Mouse (Mus musculus) CD8-positive naive resting alpha-beta T cell, adult 57 days (primary cell): ENCODE results near the gene Trappc3. TPM values are rescaled to one million over a fixed set of nuclear protein-coding genes. Genes with fewer than 3 reads are reported as not detected.

Source experiments
- total RNA-seq: library from RNA; stranded (reverse); gene quantifications from one replicate; pipeline ENCODE4 v1.2.4, GENCODE M21; 2023

Trappc3 gene
- 31.5 TPM for total RNA-seq

DNA sequence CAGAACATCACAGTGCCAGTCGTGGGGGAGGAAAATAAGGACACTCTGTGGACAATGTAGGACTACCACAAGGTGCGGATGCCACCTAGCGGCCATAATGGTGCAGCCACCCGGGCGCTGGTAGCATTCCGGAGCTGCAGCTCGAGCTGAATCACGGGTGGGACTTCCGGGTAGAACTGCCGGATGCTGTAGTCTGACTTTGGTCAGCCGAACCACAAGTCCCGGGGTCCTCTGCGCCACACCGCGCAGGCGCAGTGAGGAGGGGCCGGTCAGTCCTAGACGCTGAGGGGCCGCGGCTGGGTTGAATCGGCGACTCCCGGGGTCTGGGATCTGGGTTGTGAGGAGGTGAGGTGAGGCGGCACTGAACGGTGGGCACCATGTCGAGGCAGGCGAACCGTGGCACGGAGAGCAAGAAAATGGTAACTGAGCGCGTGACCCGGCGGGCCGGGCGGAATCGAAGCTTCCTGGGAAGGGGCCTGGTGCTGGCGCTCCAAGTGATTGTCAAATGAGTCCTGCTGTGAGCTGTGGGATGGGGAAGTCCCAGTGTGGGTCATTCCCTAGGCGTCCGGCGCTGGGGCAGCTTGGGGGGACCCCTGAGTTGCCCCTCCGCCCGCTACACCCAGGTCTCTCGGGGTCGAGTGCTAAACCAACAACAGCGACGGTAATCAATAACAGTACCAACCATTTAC, at the start of gene Trappc3:
TSS of gene Trappc3 (plus strand) at position 207 of the 689 bp plus-strand sequence.

DNA sequence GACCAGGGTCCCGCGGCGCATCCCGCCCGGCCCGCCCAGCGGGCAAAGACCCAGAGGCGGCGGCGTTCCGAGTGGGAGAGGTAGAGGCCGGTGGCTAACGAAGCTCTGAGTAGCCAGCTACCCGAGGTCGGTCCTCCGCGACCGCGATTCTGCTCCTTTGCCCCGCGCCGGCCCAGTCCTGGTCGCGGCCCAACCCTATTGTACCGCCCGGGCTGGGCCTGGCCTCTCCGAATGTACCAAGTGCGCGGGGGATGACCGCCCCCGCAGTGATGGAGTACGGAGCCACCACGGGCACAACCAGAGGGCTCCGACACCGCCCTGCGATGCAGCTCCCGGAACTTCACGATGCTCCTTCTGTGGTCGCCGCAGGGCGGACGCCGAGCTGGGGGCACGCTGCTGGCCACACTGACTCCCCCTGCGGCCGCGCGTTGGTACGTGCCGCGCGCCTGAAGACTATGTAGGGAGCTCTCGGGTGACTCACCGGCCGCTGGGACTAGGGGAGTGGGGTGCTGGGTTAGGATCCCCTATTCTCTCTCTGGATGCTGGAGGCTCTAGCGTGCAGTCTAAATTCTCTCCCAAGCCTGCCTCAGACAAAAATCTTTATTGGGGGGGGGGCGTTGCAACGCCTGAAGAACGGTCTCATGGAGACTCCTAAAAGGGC, 5.9 kb upstream of the Trappc3 start, which contains the start of gene Map7d1:
TSS of gene Map7d1 (minus strand) at position 213 of the 661 bp plus-strand sequence.

DNA sequence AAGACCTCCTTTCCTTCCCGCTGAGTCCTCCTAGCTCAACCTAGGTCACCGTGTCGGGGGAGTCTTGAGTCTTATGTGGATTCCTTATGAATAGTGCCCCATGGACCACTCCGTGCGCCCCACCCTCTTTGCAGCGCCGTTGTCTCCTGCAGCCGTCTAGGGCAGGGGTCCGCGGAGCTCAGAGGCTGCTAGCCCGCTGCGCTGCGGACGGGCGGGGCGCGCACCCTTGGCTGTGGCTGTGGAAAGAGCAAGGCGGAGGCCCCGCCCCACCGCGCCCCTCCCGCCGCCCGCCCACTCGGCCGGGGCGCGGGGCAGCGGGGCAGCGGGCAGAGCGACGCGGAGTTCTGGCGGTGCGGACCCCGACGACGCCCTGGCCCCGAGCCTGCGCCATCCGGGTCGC, 24.4 kb downstream of the Trappc3 start, which contains the start of gene Col8a2:
TSS of gene Col8a2 (plus strand) at position 302 of the 400 bp plus-strand sequence.

DNA sequence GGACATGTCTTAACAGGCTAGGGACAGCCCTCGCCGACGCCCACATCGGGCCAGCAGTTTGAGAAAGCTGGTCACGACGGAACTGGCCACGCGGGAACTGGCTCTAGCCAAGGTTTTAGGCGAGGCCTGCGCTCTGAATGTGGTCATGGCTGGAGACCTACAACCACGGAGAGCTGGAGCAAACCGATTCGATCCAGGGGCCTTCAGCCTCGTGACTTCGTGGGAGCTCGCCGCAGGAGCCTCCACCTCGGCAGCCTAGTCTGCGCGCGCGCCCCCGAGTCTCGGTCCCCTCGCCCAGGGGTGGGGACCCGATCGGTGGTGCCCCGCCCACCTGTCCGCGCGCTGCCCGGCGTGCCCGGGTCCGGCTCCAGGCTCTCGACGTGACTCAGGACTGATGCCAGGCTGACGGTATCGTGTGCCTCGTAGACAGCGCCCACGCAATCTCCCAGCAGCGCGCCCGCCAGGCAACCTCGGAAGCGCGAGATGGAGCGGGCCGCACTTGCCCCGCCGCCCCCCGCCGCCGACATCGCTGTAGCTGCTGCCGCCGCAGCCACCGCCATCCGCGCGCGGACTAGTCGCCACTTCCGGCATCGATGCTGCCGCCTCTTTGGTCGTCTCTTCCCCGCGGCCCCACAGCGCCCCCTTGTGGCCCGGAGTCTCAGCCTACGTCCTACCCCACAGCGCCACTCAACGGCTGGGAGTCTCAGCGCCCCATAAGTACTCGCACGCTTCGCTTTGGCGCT, 59.2 kb downstream of the Trappc3 start, which contains the start of gene Adprhl2:
TSS of gene Adprhl2 (minus strand) at position 593 of the 743 bp plus-strand sequence.

DNA sequence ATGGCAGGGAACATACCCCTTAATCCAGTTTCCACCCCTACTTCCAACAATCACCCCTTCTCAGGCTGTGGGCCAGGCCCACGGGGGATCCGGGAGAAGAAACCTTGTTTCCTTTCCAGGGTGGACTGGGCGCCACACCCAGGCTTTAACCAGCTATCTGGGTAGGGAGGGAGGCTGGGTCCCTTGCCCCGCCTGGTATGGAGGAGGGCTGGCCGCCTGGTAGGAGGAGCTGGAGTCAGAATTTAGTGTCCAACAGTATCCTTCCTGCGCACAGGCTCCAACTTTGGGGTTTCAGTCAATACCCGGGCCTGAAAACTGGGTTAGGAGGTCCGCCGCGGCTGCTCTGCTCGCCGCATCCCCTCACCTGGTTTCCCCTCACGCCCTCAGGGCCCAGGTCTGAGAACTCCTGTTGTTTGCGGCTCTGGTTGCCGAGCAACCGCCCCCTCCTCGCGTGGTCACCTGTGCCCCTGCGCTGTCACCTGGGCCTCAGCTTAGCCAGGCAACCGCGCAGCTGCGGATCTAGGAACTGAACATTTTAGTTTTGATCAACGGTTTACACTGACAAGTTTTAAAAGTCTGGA, 63.2 kb downstream of the Trappc3 start, which contains the start of gene Tekt2:
TSS of gene Tekt2 (minus strand) at position 408 of the 581 bp plus-strand sequence.

Other genes starting within 250 kb of the Trappc3 start
- gene Csf3r, start 237.8 kb upstream of the Trappc3 start, total RNA-seq: 4.3 TPM
- 46.9 TPM for gene Mrps15, start 215.4 kb upstream of the Trappc3 start, total RNA-seq
- gene Oscp1, start 203.8 kb upstream of the Trappc3 start, total RNA-seq: not detected
- 14.5 TPM for gene Lsm10, start 165.7 kb upstream of the Trappc3 start, total RNA-seq
- gene Stk40, start 158.4 kb upstream of the Trappc3 start, total RNA-seq: 31.3 TPM
- gene Eva1b, start 114.6 kb upstream of the Trappc3 start, total RNA-seq: 17.0 TPM
- 1.5 TPM for gene Sh3d21, start 98.8 kb upstream of the Trappc3 start, total RNA-seq
- gene Thrap3, start 59.6 kb upstream of the Trappc3 start, total RNA-seq: 559 TPM
- gene Map7d1, start 6.0 kb upstream of the Trappc3 start, total RNA-seq: 59.6 TPM
- gene Col8a2, start 24.5 kb downstream of the Trappc3 start, total RNA-seq: not detected
- gene Adprhl2, start 59.4 kb downstream of the Trappc3 start, total RNA-seq: 41.8 TPM
- gene Tekt2, start 63.4 kb downstream of the Trappc3 start, total RNA-seq: not detected
- gene Ago3, start 167.2 kb downstream of the Trappc3 start, total RNA-seq: 33.6 TPM
- gene Ago1, start 206.3 kb downstream of the Trappc3 start, total RNA-seq: 50.5 TPM